ENCODE assay signal across 10 mouse cellular contexts in the genomic region with DNA sequence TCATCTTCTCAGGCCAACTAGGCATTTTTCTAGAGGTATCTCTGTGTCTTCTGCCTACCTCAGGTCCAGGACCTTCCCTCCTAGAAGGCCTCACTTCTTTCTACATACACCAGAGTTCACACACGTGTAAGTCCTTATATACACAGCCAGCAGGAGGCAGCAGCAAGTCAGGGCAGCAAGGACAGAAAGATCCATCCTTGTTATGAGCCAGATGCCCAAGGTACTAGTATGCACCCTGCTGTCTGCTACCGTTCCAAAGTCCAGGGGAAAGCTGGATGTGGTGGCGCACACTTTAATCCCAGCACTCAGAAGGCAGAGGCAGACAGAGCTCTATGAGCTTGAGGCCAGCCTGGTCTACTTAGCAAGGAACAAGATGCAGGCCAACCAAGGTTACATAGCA. TPM values are rescaled to one million over a fixed set of nuclear protein-coding genes. Genes with fewer than 3 reads are reported as not detected.
A peak's percentile ranks its signal among the peaks of the same experiment; 100 is the strongest.
DNase-seq lines count a peak whose midpoint lies in the region; ATAC-seq and TF ChIP-seq lines count a peak whose summit lies in the region.
"Had no signal": no experiment of that assay in that cellular context is flagged by ENCODE, and none has a peak within 500 bp of the region (broad histone marks: within the 10 kb centered on the region; RNA-seq: fewer than 3 reads in every experiment).

No protein-coding gene starts in this region.

- ATAC-seq in heart, embryonic 11.5 days (replicated peaks; ENCODE audit: insufficient number of reproducible peaks, low FRiP score, low TSS enrichment): no peak
- ATAC-seq in liver, embryonic 16.5 days (ENCODE audit: low read depth): no peak

- no peak for TF ChIP-seq EP300 in heart, adult 2 months (IDR thresholded peaks at IDR 0.05; ENCODE audit: insufficient read depth, low read depth, low read length)

- DNase-seq in heart, adult 2 months: no peak
- DNase-seq in 416B (ENCODE audit: low read depth) (peak; percentile 80), R1 (ENCODE audit: low read depth, low spot score) (peak; percentile 82)
- no peak for DNase-seq in cerebellum, adult 2 months
- DNase-seq in left cerebral cortex, adult 11 months (ENCODE audit: low spot score): no peak
- no peak for DNase-seq in layer of hippocampus, adult 9-11 months
- DNase-seq: embryo, embryonic 11 days had no signal

- intact Hi-C loops in heart, adult 2 months (cut with DNase I): no loop called here

- H3K9me3 ChIP-seq in heart, embryonic 11.5 days (replicated peaks; ENCODE audit: control insufficient read depth, low read length): no peaks in the 10 kb centered on the region
- no peaks in the 10 kb centered on the region for H3K9me3 ChIP-seq in liver, embryonic 16.5 days (replicated peaks; ENCODE audit: control insufficient read depth, low read length)
- H3K9me3 ChIP-seq: hindbrain, embryonic 10.5 days had no signal

- H3K36me3 ChIP-seq in heart, adult 2 months (ENCODE audit: control insufficient read depth, insufficient read depth, low read length): no peaks in the 10 kb centered on the region
- H3K36me3 ChIP-seq in heart, embryonic 11.5 days (ENCODE audit: control insufficient read depth, insufficient read depth, low read length): no peaks in the 10 kb centered on the region
- H3K36me3 ChIP-seq in liver, embryonic 16.5 days (ENCODE audit: control insufficient read depth, insufficient read depth): no peaks in the 10 kb centered on the region
- H3K36me3 ChIP-seq: hindbrain, embryonic 10.5 days had no signal

- H3K27me3 ChIP-seq in heart, adult 2 months (ENCODE audit: control insufficient read depth, insufficient read depth, low read length): no peaks in the 10 kb centered on the region
- H3K27me3 ChIP-seq in heart, embryonic 11.5 days (ENCODE audit: control insufficient read depth, insufficient read depth, low read length): no peaks in the 10 kb centered on the region
- H3K27me3 ChIP-seq in liver, embryonic 16.5 days (ENCODE audit: control insufficient read depth, insufficient read depth, low read depth, low read length): no peaks in the 10 kb centered on the region
- no peaks in the 10 kb centered on the region for H3K27me3 ChIP-seq in cerebellum, adult 2 months (ENCODE audit: control insufficient read depth, insufficient read depth, low read length)

- H3K4me3 ChIP-seq in heart, adult 2 months: no peak overlapping the region
- H3K4me3 ChIP-seq in heart, embryonic 11.5 days (ENCODE audit: low read depth, low read length): no peak overlapping the region
- H3K4me3 ChIP-seq in liver, embryonic 16.5 days (ENCODE audit: low read depth, low read length): no peak overlapping the region
- no peak overlapping the region for H3K4me3 ChIP-seq in cerebellum, adult 2 months (replicated peaks; ENCODE audit: insufficient read depth, low read depth, low read length)
- H3K4me3 ChIP-seq: hindbrain, embryonic 10.5 days had no signal

- no peak for TF ChIP-seq POLR2A in heart, adult 2 months (IDR thresholded peaks at IDR 0.05; ENCODE audit: insufficient read depth, low read depth, low read length)
- no peak for TF ChIP-seq POLR2A in cerebellum, adult 2 months (IDR thresholded peaks at IDR 0.05; ENCODE audit: borderline replicate concordance, insufficient read depth, low read length)

- H3K27ac ChIP-seq in heart, adult 2 months: no peak overlapping the region
- no peak overlapping the region for H3K27ac ChIP-seq in heart, embryonic 11.5 days (ENCODE audit: low read depth, low read length)
- peak overlapping the region; percentile 94; the same call in 1 of the 2 replicates for H3K27ac ChIP-seq in liver, embryonic 16.5 days (ENCODE audit: low read length)
- no peak overlapping the region for H3K27ac ChIP-seq in cerebellum, adult 2 months (ENCODE audit: insufficient read depth, low read length)
- H3K27ac ChIP-seq: hindbrain, embryonic 10.5 days had no signal

- 91% methylated on average over 3 of the region's 3 CpGs for WGBS in heart, adult 2 months
- WGBS in heart, embryonic 11.5 days (ENCODE audit: insufficient replicate concordance): 81% methylated on average over 3 of the region's 3 CpGs
- 65% methylated on average over 3 of the region's 3 CpGs for WGBS in liver, embryonic 16.5 days (ENCODE audit: insufficient replicate concordance)
- 89% methylated on average over 3 of the region's 3 CpGs for WGBS in cerebellum, adult 2 months

- H3K9ac ChIP-seq in heart, adult 2 months (ENCODE audit: low read depth, low read length): no peak overlapping the region
- no peak overlapping the region for H3K9ac ChIP-seq in heart, embryonic 11.5 days (ENCODE audit: low read depth, low read length)
- H3K9ac ChIP-seq in liver, embryonic 16.5 days (ENCODE audit: low read depth, low read length): no peak overlapping the region

- peak; percentile 51 for TF ChIP-seq CTCF in heart, adult 2 months (IDR thresholded peaks at IDR 0.05)
- no peak for TF ChIP-seq CTCF in cerebellum, adult 2 months (IDR thresholded peaks at IDR 0.05; ENCODE audit: borderline replicate concordance, insufficient read depth, low read depth, low read length)

- H3K4me1 ChIP-seq in heart, adult 2 months (ENCODE audit: control insufficient read depth, insufficient read depth, low read length): peaks cover 5% of the 10 kb centered on the region
- H3K4me1 ChIP-seq in heart, embryonic 11.5 days (ENCODE audit: control insufficient read depth, insufficient read depth, low read length): peaks cover 26% of the 10 kb centered on the region
- H3K4me1 ChIP-seq in liver, embryonic 16.5 days (ENCODE audit: control insufficient read depth, low read depth, low read length): peaks cover 50% of the 10 kb centered on the region
- peaks cover 15% of the 10 kb centered on the region for H3K4me1 ChIP-seq in cerebellum, adult 2 months (ENCODE audit: control insufficient read depth, insufficient read depth, low read length)

- no peak overlapping the region for H3K4me2 ChIP-seq in heart, embryonic 11.5 days
- H3K4me2 ChIP-seq in liver, embryonic 16.5 days (ENCODE audit: low read depth, low read length): no peak overlapping the region

- no peaks in the 10 kb centered on the region for H3K79me2 ChIP-seq in heart, adult 2 months (replicated peaks; ENCODE audit: control insufficient read depth, insufficient read depth, low read length)

RNA-seq across cellular contexts. Expression of a gene that starts 26.2 kb away (rescaled TPM):
- 10 to 100 TPM; 12.3 to 13.2 TPM for total RNA-seq in heart, adult 2 months (2021)
- 11.2 and 12.4 TPM in 2 replicates for polyA plus RNA-seq in heart, adult 2 months (2012; rRNA removed)
- polyA plus RNA-seq in heart, embryonic 11.5 days (2014; fragmentation: Nextera tagmentation; extraction: Ambion mirVana): 53.6 and 61.3 TPM in 2 replicates
- 24.8 and 25.0 TPM in 2 replicates for polyA plus RNA-seq in liver, embryonic 16.5 days (2015; fragmentation: Nextera tagmentation; extraction: Ambion mirVana)
- polyA plus RNA-seq in cerebellum, adult 2 months (2012; rRNA removed): 30.2 and 32.5 TPM in 2 replicates

RNA-seq across cellular contexts. Expression of a gene that starts 42.8 kb away (rescaled TPM):
- total RNA-seq in heart, adult 2 months (2021): 1 to 10 TPM; 1.0 to 1.6 TPM
- polyA plus RNA-seq in heart, adult 2 months (2012; rRNA removed): 0.84 and 1.8 TPM in 2 replicates
- 7.3 and 8.4 TPM in 2 replicates for polyA plus RNA-seq in heart, embryonic 11.5 days (2014; fragmentation: Nextera tagmentation; extraction: Ambion mirVana)
- 3.3 and 3.8 TPM in 2 replicates for polyA plus RNA-seq in liver, embryonic 16.5 days (2015; fragmentation: Nextera tagmentation; extraction: Ambion mirVana)
- 1.6 and 2.6 TPM in 2 replicates for polyA plus RNA-seq in cerebellum, adult 2 months (2012; rRNA removed)

Comparison
In these comparisons a context has a peak if more than half of its experiments do, and no peak if none do; other contexts are left out.
1. DNase-seq: peak in 416B (single experiment) and R1 (single experiment); none in heart, adult 2 months (0 of 2), cerebellum, adult 2 months (0 of 2), left cerebral cortex, adult 11 months (single experiment) and layer of hippocampus, adult 9-11 months (single experiment).